Mouse (Mus musculus): Measurements from ENCODE around the gene Zfyve21. TPM values are rescaled to one million over a fixed set of nuclear protein-coding genes. Genes with fewer than 3 reads are reported as not detected.

Zfyve21 gene
- total and polyA plus RNA-seq, 2 experiments from 2014 or later: 29.7 to 30.6 TPM

- no peak overlapping the region for H3K27ac ChIP-seq (ENCODE audit: low read depth, low read length)
- H3K9ac ChIP-seq (replicated peaks; ENCODE audit: low read length, poor library complexity, severe bottlenecking): no peak overlapping the region
- no peaks in the 10 kb centered on the region for H3K4me1 ChIP-seq (ENCODE audit: insufficient read depth, low read length)
- no peak overlapping the region for H3K4me2 ChIP-seq (ENCODE audit: low read depth, low read length, poor library complexity, severe bottlenecking)
- no peak overlapping the region for H3K4me3 ChIP-seq (ENCODE audit: low read depth, low read length)
- DNase-seq (ENCODE audit: low spot score): no peak
- peaks cover 27% of the 10 kb centered on the region for H3K36me3 ChIP-seq (ENCODE audit: insufficient read depth, low read length)
- H3K9me3 ChIP-seq (ENCODE audit: low read length): no peaks in the 10 kb centered on the region
- TF ChIP-seq CTCF (IDR thresholded peaks at IDR 0.05): 0 out of 2 replicates have a peak, but pooled peaks have one; percentile 11
- ATAC-seq (ENCODE audit: low FRiP score): no peak
- H3K27me3 ChIP-seq (ENCODE audit: insufficient read depth, low read length): no peaks in the 10 kb centered on the region
- 85% methylated on average over 15 of the region's 15 CpGs for whole genome bisulfite sequencing
These were observed 28.8 kb downstream of the Zfyve21 start for GRCm38 (mm10) chr12:111842565-111843433.

GRCm38 (mm10) chr12:111843470-111843869, 29.5 kb downstream of the Zfyve21 start:
- peaks cover 21% of the 10 kb centered on the region for H3K36me3 ChIP-seq (ENCODE audit: insufficient read depth, low read length)
- no peak overlapping the region for H3K9ac ChIP-seq (replicated peaks; ENCODE audit: low read length, poor library complexity, severe bottlenecking)
- H3K4me3 ChIP-seq (ENCODE audit: low read depth, low read length): no peak overlapping the region
- no peak for DNase-seq (ENCODE audit: low spot score)
- H3K27ac ChIP-seq (ENCODE audit: low read depth, low read length): no peak overlapping the region
- H3K4me2 ChIP-seq (ENCODE audit: low read depth, low read length, poor library complexity, severe bottlenecking): no peak overlapping the region
- no peaks in the 10 kb centered on the region for H3K27me3 ChIP-seq (ENCODE audit: insufficient read depth, low read length)
- no peaks in the 10 kb centered on the region for H3K9me3 ChIP-seq (ENCODE audit: low read length)
- no peak for ATAC-seq (ENCODE audit: low FRiP score)
- WGBS: 57% methylated on average over 2 of the region's 2 CpGs
- TF ChIP-seq CTCF (IDR thresholded peaks at IDR 0.05): no peak
- no peaks in the 10 kb centered on the region for H3K4me1 ChIP-seq (ENCODE audit: insufficient read depth, low read length)

GRCm38 (mm10) chr12:111845953-111846352, 32.0 kb downstream of the Zfyve21 start:
- H3K9ac ChIP-seq (replicated peaks; ENCODE audit: low read length, poor library complexity, severe bottlenecking): no peak overlapping the region
- 91% methylated on average over 4 of the region's 4 CpGs for WGBS
- peaks cover 13% of the 10 kb centered on the region for H3K36me3 ChIP-seq (ENCODE audit: insufficient read depth, low read length)
- DNase-seq (ENCODE audit: low spot score) (no peak), ATAC-seq (ENCODE audit: low FRiP score) (no peak)
- no peak overlapping the region for H3K27ac ChIP-seq (ENCODE audit: low read depth, low read length)
- H3K4me1 ChIP-seq (ENCODE audit: insufficient read depth, low read length): no peaks in the 10 kb centered on the region
- H3K4me3 ChIP-seq (ENCODE audit: low read depth, low read length): no peak overlapping the region
- H3K4me2 ChIP-seq (ENCODE audit: low read depth, low read length, poor library complexity, severe bottlenecking): no peak overlapping the region
- no peak for TF ChIP-seq CTCF (IDR thresholded peaks at IDR 0.05)
- H3K9me3 ChIP-seq (ENCODE audit: low read length): no peaks in the 10 kb centered on the region
- no peaks in the 10 kb centered on the region for H3K27me3 ChIP-seq (ENCODE audit: insufficient read depth, low read length)

- Histone ChIP-seq H3K4me1 (ENCODE audit: insufficient read depth, low read length) (no peaks in the 10 kb centered on the region), H3K9ac (replicated peaks; ENCODE audit: low read length, poor library complexity, severe bottlenecking) (no peak overlapping the region), H3K4me3 (ENCODE audit: low read depth, low read length) (no peak overlapping the region), H3K4me2 (ENCODE audit: low read depth, low read length, poor library complexity, severe bottlenecking) (no peak overlapping the region), H3K9me3 (ENCODE audit: low read length) (no peaks in the 10 kb centered on the region), H3K27me3 (ENCODE audit: insufficient read depth, low read length) (no peaks in the 10 kb centered on the region), H3K27ac (ENCODE audit: low read depth, low read length) (no peak overlapping the region), H3K36me3 (ENCODE audit: insufficient read depth, low read length) (peaks cover 13% of the 10 kb centered on the region)
- WGBS: 86% methylated on average over 10 of the region's 10 CpGs
- ATAC-seq (ENCODE audit: low FRiP score): no peak
- TF ChIP-seq CTCF (IDR thresholded peaks at IDR 0.05): no peak
- DNase-seq (ENCODE audit: low spot score): no peak
These were observed 32.8 kb downstream of the Zfyve21 start for GRCm38 (mm10) chr12:111846815-111847214.

- WGBS: 69% methylated on average over 9 of the region's 9 CpGs
- no peaks in the 10 kb centered on the region for H3K9me3 ChIP-seq (ENCODE audit: low read length)
- no peaks in the 10 kb centered on the region for H3K27me3 ChIP-seq (ENCODE audit: insufficient read depth, low read length)
- no peak overlapping the region for H3K9ac ChIP-seq (replicated peaks; ENCODE audit: low read length, poor library complexity, severe bottlenecking)
- no peak for DNase-seq (ENCODE audit: low spot score)
- H3K36me3 ChIP-seq (ENCODE audit: insufficient read depth, low read length): peaks cover 4% of the 10 kb centered on the region; the same call in 1 of the 2 replicates
- H3K4me2 ChIP-seq (ENCODE audit: low read depth, low read length, poor library complexity, severe bottlenecking): no peak overlapping the region
- H3K4me3 ChIP-seq (ENCODE audit: low read depth, low read length): no peak overlapping the region
- H3K4me1 ChIP-seq (ENCODE audit: insufficient read depth, low read length): no peaks in the 10 kb centered on the region
- H3K27ac ChIP-seq (ENCODE audit: low read depth, low read length): no peak overlapping the region
- ATAC-seq (ENCODE audit: low FRiP score): no peak
- no peak for TF ChIP-seq CTCF (IDR thresholded peaks at IDR 0.05)
These were observed 34.4 kb downstream of the Zfyve21 start for GRCm38 (mm10) chr12:111848300-111848798.

- DNase-seq (ENCODE audit: low spot score) (no peak), ATAC-seq (ENCODE audit: low FRiP score) (no peak)
- no peaks in the 10 kb centered on the region for H3K9me3 ChIP-seq (ENCODE audit: low read length)
- 58% methylated on average over 2 of the region's 2 CpGs for WGBS
- H3K4me3 ChIP-seq (ENCODE audit: low read depth, low read length): no peak overlapping the region
- TF ChIP-seq CTCF (IDR thresholded peaks at IDR 0.05): peak; percentile 65
- H3K27ac ChIP-seq (ENCODE audit: low read depth, low read length): no peak overlapping the region
- no peaks in the 10 kb centered on the region for H3K4me1 ChIP-seq (ENCODE audit: insufficient read depth, low read length)
- H3K4me2 ChIP-seq (ENCODE audit: low read depth, low read length, poor library complexity, severe bottlenecking): no peak overlapping the region
- H3K36me3 ChIP-seq (ENCODE audit: insufficient read depth, low read length): 0 out of 2 replicates have a peak, but pooled peaks cover 3% of the 10 kb centered on the region
- H3K27me3 ChIP-seq (ENCODE audit: insufficient read depth, low read length): no peaks in the 10 kb centered on the region
- H3K9ac ChIP-seq (replicated peaks; ENCODE audit: low read length, poor library complexity, severe bottlenecking): no peak overlapping the region
These were observed 37.3 kb downstream of the Zfyve21 start for GRCm38 (mm10) chr12:111851235-111851634.
